Mouse (Mus musculus): Measurements from ENCODE around the gene Gm960.

DNA sequence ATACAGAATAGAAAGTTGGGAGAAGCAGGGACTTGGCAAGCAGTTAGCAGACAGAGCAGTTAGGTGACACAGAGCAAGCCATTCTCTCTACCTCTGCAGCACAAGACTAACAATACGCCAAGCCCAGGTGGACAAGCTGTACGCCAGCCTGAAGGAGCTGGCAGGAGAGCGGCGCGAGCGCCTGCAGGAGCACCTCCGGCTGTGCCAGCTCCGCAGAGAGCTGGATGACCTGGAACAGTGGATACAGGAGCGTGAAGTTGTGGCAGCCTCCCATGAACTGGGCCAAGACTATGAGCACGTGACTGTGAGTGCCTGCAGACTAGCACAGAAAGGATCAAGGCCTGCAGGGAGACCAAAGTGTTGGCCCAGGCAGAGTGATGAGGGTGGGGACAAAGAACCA lies 47.2 kb upstream of the Gm960 start:
- TF ChIP-seq GATA1 (IDR thresholded peaks at IDR 0.05; ENCODE audit: borderline replicate concordance, low read length) = no peak
- no peak for TF ChIP-seq CTCF (IDR thresholded peaks at IDR 0.05; ENCODE audit: low read depth, low read length)
